Mouse (Mus musculus) liver, adult 2 months (tissue): Measurements from ENCODE around the gene Cnga1.
"Not testable (repeated sequence)": the region's sequence is repeated elsewhere in the genome, so short reads cannot be mapped to it uniquely, and the experiment has no call there.

Source experiments
- CTCF ChIP-seq: fragments of 200-500 bp; IDR thresholded peaks from 2 replicates; pipeline ENCODE4 v1.5.1; 2011; ENCODE audit warnings: low read depth, low read length, control low read depth
- POLR2A ChIP-seq: fragments of 200-500 bp; IDR thresholded peaks from 2 replicates; pipeline ENCODE4 v1.6.1; 2011; ENCODE audit warnings: low read length, control low read depth; ENCODE audit not compliant: insufficient read depth; ENCODE audit errors: extremely low read depth

GRCm38 (mm10) chr5:72579599-72579998, 64.5 kb downstream of the Cnga1 start:
- TF ChIP-seq POLR2A, CTCF: not testable (repeated sequence)
